Mouse (Mus musculus) MEL (cell line): ENCODE data around the gene Vamp8. TPM values are rescaled to one million over a fixed set of nuclear protein-coding genes. Genes with fewer than 3 reads are reported as not detected.

Source experiments
- DNase-seq: peaks from one replicate; pipeline ENCODE4 v3.0.0; 2011; ENCODE audit warnings: low read depth, low spot score
- H3K27ac ChIP-seq: 2 replicates; pipeline ENCODE4 v1.5.1; 2012; ENCODE audit warnings: low read depth, mild to moderate bottlenecking, control low read depth, low read length, moderate library complexity; ENCODE audit not compliant: control insufficient read depth
- H3K27me3 ChIP-seq, 2 experiments: fragments of 150-350 bp in 1 of 2; sonication (generic) in 1 of 2; 2 replicates each; pipeline ENCODE4 v1.6.1; 2012; ENCODE audit warnings: low read length in 2 of 2, mild to moderate bottlenecking in 2 of 2, improper control_type of control experiment in 1 of 2, moderate library complexity in 1 of 2; ENCODE audit not compliant: insufficient read depth in 2 of 2, control insufficient read depth in 1 of 2
- H3K36me3 ChIP-seq, 2 experiments: 2 replicates each; pipeline ENCODE4 v1.6.1; 2012 to 2014; ENCODE audit warnings: low read length in 2 of 2, improper control_type of control experiment in 1 of 2, inconsistent platforms in 1 of 2, mild to moderate bottlenecking in 1 of 2; ENCODE audit not compliant: insufficient read depth in 2 of 2, control insufficient read depth in 1 of 2
- H3K4me1 ChIP-seq, 2 experiments: fragments of 150-350 bp in 1 of 2; sonication (generic) in 1 of 2; 2 replicates each; pipeline ENCODE4 v1.6.1; 2012; ENCODE audit warnings: low read length in 2 of 2, improper control_type of control experiment in 1 of 2, mild to moderate bottlenecking in 1 of 2; ENCODE audit not compliant: insufficient read depth in 2 of 2, control insufficient read depth in 1 of 2
- H3K4me3 ChIP-seq, 2 experiments: fragments of 150-350 bp in 1 of 2; sonication (generic) in 1 of 2; 2 replicates each; pipeline ENCODE4 v1.5.1; 2012; ENCODE audit warnings: low read depth in 2 of 2, low read length in 2 of 2, mild to moderate bottlenecking in 2 of 2, moderate library complexity in 2 of 2, control low read depth in 1 of 2, improper control_type of control experiment in 1 of 2; ENCODE audit not compliant: control insufficient read depth in 1 of 2, insufficient read depth in 1 of 2
- H3K79me2 ChIP-seq: 2 replicates; pipeline ENCODE4 v1.6.1; 2012; ENCODE audit warnings: mild to moderate bottlenecking, low read length, moderate library complexity; ENCODE audit not compliant: control insufficient read depth, poor library complexity, insufficient read depth
- H3K9ac ChIP-seq: 2 replicates; pipeline ENCODE4 v1.6.1; 2012; ENCODE audit warnings: low read depth, mild to moderate bottlenecking, control low read depth, low read length, moderate library complexity; ENCODE audit not compliant: control insufficient read depth, poor library complexity, severe bottlenecking
- H3K9me3 ChIP-seq: fragments of 150-350 bp; sonication (generic); replicated peaks from 2 replicates; pipeline ENCODE4 v1.6.1; 2012; ENCODE audit warnings: mild to moderate bottlenecking, low read length, improper control_type of control experiment, moderate library complexity; ENCODE audit not compliant: insufficient read depth
- BHLHE40 ChIP-seq: IDR thresholded peaks from 2 replicates; pipeline ENCODE4 v1.6.1; 2012; ENCODE audit warnings: low read depth, mild to moderate bottlenecking, inconsistent platforms, low read length, improper control_type of control experiment, borderline replicate concordance
- CTCF ChIP-seq, 3 experiments: IDR thresholded peaks in 2 of 3; conservative IDR thresholded peaks in 1 of 3; 2 replicates each; pipeline ENCODE4 v1.5.1; 2011 to 2012; ENCODE audit warnings: low read length in 3 of 3, low read depth in 2 of 3, mild to moderate bottlenecking in 2 of 3, improper control_type of control experiment in 1 of 3, inconsistent platforms in 1 of 3, mixed read lengths in 1 of 3, moderate library complexity in 1 of 3; ENCODE audit not compliant: control insufficient read depth in 1 of 3, insufficient read depth in 1 of 3, poor library complexity in 1 of 3, severe bottlenecking in 1 of 3
- E2F4 ChIP-seq: IDR thresholded peaks from 2 replicates; pipeline ENCODE4 v1.6.1; 2011; ENCODE audit warnings: low read depth, low read length, improper control_type of control experiment, borderline replicate concordance
- HCFC1 ChIP-seq: IDR thresholded peaks from 2 replicates; pipeline ENCODE4 v1.6.1; 2012; ENCODE audit warnings: low read depth, mild to moderate bottlenecking, inconsistent platforms, low read length, improper control_type of control experiment, moderate library complexity
- KAT2A ChIP-seq: conservative IDR thresholded peaks from 2 replicates; pipeline ENCODE4 v1.6.1; 2012; ENCODE audit warnings: low read depth, low read length, improper control_type of control experiment, inconsistent platforms
- MAFK ChIP-seq: IDR thresholded peaks from 2 replicates; pipeline ENCODE4 v1.6.1; 2011; ENCODE audit warnings: low read depth, mild to moderate bottlenecking, low read length, improper control_type of control experiment, borderline replicate concordance
- MAZ ChIP-seq: IDR thresholded peaks from 2 replicates; pipeline ENCODE4 v1.6.1; 2012; ENCODE audit warnings: low read depth, mild to moderate bottlenecking, inconsistent platforms, low read length, improper control_type of control experiment
- MYC ChIP-seq: IDR thresholded peaks from 2 replicates; pipeline ENCODE4 v1.6.1; 2011; ENCODE audit warnings: low read depth, mild to moderate bottlenecking, low read length, improper control_type of control experiment, moderate library complexity
- NELFE ChIP-seq: IDR thresholded peaks from 2 replicates; pipeline ENCODE4 v1.6.1; 2011; ENCODE audit warnings: low read depth, low read length, improper control_type of control experiment
- POLR2A ChIP-seq, 2 experiments: IDR thresholded peaks; 2 replicates each; pipeline ENCODE4 v1.6.1; 2011 to 2012; ENCODE audit warnings: low read length in 2 of 2, mild to moderate bottlenecking in 2 of 2, control low read depth in 1 of 2, improper control_type of control experiment in 1 of 2, low read depth in 1 of 2, moderate library complexity in 1 of 2; ENCODE audit not compliant: control insufficient read depth in 1 of 2, insufficient read depth in 1 of 2, poor library complexity in 1 of 2
- RAD21 ChIP-seq: IDR thresholded peaks from 2 replicates; pipeline ENCODE4 v1.6.1; 2011; ENCODE audit warnings: mild to moderate bottlenecking, low read depth, low read length, improper control_type of control experiment
- RCOR1 ChIP-seq: IDR thresholded peaks from 2 replicates; pipeline ENCODE4 v1.6.1; 2012; ENCODE audit warnings: low read depth, mild to moderate bottlenecking, inconsistent platforms, low read length, improper control_type of control experiment
- SIN3A ChIP-seq: IDR thresholded peaks from 2 replicates; pipeline ENCODE4 v1.6.1; 2012; ENCODE audit warnings: low read length, improper control_type of control experiment, inconsistent platforms
- SMC3 ChIP-seq: IDR thresholded peaks from 2 replicates; pipeline ENCODE4 v1.6.1; 2011; ENCODE audit warnings: low read depth, low read length, improper control_type of control experiment
- TAL1 ChIP-seq: IDR thresholded peaks from 2 replicates; pipeline ENCODE4 v1.6.1; 2012; ENCODE audit warnings: mild to moderate bottlenecking, inconsistent platforms, low read length, moderate library complexity, mixed read lengths
- TCF12 ChIP-seq: IDR thresholded peaks from 2 replicates; pipeline ENCODE4 v1.6.1; 2014; ENCODE audit warnings: low read depth, mild to moderate bottlenecking, inconsistent platforms, low read length, improper control_type of control experiment, moderate library complexity
- UBTF ChIP-seq: IDR thresholded peaks from 2 replicates; pipeline ENCODE4 v1.6.1; 2012; ENCODE audit warnings: low read depth, mild to moderate bottlenecking, inconsistent platforms, low read length, improper control_type of control experiment, moderate library complexity, borderline replicate concordance; ENCODE audit not compliant: insufficient read depth
- USF1 ChIP-seq: IDR thresholded peaks from 2 replicates; pipeline ENCODE4 v1.6.1; 2014; ENCODE audit warnings: low read depth, mild to moderate bottlenecking, inconsistent platforms, low read length, improper control_type of control experiment, moderate library complexity
- USF2 ChIP-seq, 2 experiments: IDR thresholded peaks; 2 replicates each; pipeline ENCODE4 v1.6.1; 2011 to 2012; ENCODE audit warnings: improper control_type of control experiment in 2 of 2, low read length in 2 of 2, borderline replicate concordance in 1 of 2, inconsistent platforms in 1 of 2, low read depth in 1 of 2, mild to moderate bottlenecking in 1 of 2; ENCODE audit not compliant: insufficient read depth in 1 of 2
- ZC3H11A ChIP-seq: IDR thresholded peaks from 2 replicates; pipeline ENCODE4 v1.6.1; 2012; ENCODE audit warnings: low read depth, mild to moderate bottlenecking, inconsistent platforms, low read length, improper control_type of control experiment
- ZKSCAN1 ChIP-seq: IDR thresholded peaks from 2 replicates; pipeline ENCODE4 v1.6.1; 2012; ENCODE audit warnings: low read depth, mild to moderate bottlenecking, inconsistent platforms, low read length, improper control_type of control experiment, moderate library complexity
- ZMIZ1 ChIP-seq: IDR thresholded peaks from 2 replicates; pipeline ENCODE4 v1.6.1; 2012; ENCODE audit warnings: low read depth, mild to moderate bottlenecking, inconsistent platforms, low read length, improper control_type of control experiment, moderate library complexity
- polyA plus RNA-seq, 2 experiments: library from polyadenylated mRNA; stranded (reverse) in 1 of 2; unstranded in 1 of 2; fragments of >175 nt in 1 of 2; fragments of >200 nt in 1 of 2; gene quantifications; 2 replicates each; pipeline versions ENCODE4 v1.2.1 to v1.2.4; 2012; ENCODE audit warnings: low replicate concordance in 2 of 2, low read depth in 1 of 2; ENCODE audit not compliant: insufficient read length in 2 of 2, insufficient read depth in 1 of 2, missing spikeins in 1 of 2
- total RNA-seq: library from RNA; depleted of rRNA; stranded (reverse); fragments of 300-350 nt; gene quantifications from 2 replicates; pipeline ENCODE4 v1.2.3, GENCODE M21; 2012

The Vamp8 gene
- total and polyA plus RNA-seq, 3 experiments: 164 to 179 TPM; not detected in 1

DNA sequence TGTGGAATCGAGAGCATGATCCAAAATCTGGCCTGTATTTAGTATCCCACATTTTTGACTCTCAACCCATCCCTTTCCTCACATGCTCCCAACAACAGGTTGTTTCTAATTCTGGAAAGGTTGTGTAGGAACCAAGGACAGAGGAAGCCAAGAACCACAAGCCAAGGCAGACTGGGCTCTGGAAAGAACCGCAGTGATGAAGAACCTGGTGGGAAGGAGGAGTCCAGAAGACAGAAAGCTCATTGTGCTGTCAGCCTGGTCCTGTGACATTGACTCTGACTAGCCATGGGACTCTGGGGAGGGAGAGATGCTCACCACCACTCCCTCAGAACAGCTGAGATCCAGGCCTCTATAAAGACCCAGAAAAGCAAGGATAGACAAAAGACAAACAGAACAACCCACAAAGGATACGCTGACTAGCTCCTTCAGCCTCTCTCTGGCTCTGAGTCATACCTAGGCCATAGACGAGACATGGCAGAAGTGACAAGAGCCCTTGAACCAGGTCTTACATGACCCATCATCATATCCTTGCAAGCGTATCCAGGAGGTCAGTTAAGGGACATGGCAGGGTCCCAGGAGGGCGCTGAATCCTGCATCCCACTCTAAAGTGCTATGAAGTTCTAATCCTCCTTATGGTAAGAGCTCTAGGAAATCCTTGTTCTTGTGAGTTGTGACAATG lies 7.2 kb downstream of the Vamp8 start:
- no peaks in the 10 kb centered on the region for H3K9me3 ChIP-seq
- peaks cover 2 to 55% of the 10 kb centered on the region in 2 experiments; a peak in 3 of 4 replicates for H3K36me3 ChIP-seq
- H3K27me3 ChIP-seq: no peaks in the 10 kb centered on the region
- peak overlapping the region; percentile 4 to 14 for H3K4me3 ChIP-seq
- H3K9ac ChIP-seq: peak overlapping the region; percentile 69
- peak; percentile 82 for DNase-seq
- H3K27ac ChIP-seq: peak overlapping the region; percentile 99
- peaks cover 15 to 53% of the 10 kb centered on the region in 2 experiments for H3K4me1 ChIP-seq
- no peak for TF ChIP-seq CTCF (IDR thresholded peaks at IDR 0.05 in 2 of 3, conservative IDR thresholded peaks at IDR 0.05 in 1 of 3; ENCODE audit: control insufficient read depth in 1 of 3, insufficient read depth in 1 of 3, low read depth in 2 of 3, low read length in 3 of 3, poor library complexity in 1 of 3, severe bottlenecking in 1 of 3)
- no peak for TF ChIP-seq SIN3A
- no peak for TF ChIP-seq ZKSCAN1
- no peak for TF ChIP-seq MAZ
- TF ChIP-seq HCFC1: no peak
- TF ChIP-seq USF2 (IDR thresholded peaks at IDR 0.05; ENCODE audit: borderline replicate concordance in 1 of 2, insufficient read depth in 1 of 2, low read depth in 1 of 2, low read length in 2 of 2): no peak
- TF ChIP-seq, all 39 proteins: peak for 0
- H3K79me2 ChIP-seq: peaks cover 64% of the 10 kb centered on the region

DNA sequence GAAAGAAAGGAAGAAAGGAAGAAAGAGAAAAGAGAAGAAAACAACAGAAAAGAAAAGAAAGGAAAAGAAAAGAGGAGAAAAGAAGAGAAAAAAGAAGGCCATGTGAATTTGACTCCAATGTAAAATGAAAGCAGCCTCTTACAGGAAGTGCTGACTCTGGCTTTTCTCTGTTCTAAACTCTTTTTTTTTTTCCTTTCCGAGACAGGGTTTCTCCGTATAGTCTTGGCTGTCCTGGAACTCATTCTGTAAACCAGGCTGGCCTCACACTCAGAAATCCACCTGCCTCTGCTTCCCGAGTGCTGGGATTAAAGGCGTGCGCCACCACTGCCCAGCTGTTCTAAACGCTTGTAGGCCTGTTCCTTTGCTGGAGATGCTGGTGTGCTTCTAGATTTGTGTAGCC lies 8.0 kb downstream of the Vamp8 start:
- H3K9me3 ChIP-seq: no peaks in the 10 kb centered on the region
- H3K9ac ChIP-seq: peak overlapping the region; percentile 69
- H3K27ac ChIP-seq: peak overlapping the region; percentile 99
- H3K36me3 ChIP-seq: peaks cover 8 to 54% of the 10 kb centered on the region in 2 experiments
- TF ChIP-seq USF1: no peak
- TF ChIP-seq BHLHE40: no peak
- no peak for TF ChIP-seq ZC3H11A
- TF ChIP-seq POLR2A (IDR thresholded peaks at IDR 0.05; ENCODE audit: control insufficient read depth in 1 of 2, insufficient read depth in 1 of 2, low read depth in 1 of 2, low read length in 2 of 2, poor library complexity in 1 of 2): no peak
- no peak for TF ChIP-seq E2F4
- TF ChIP-seq TAL1: no peak
- no peak for TF ChIP-seq RCOR1
- TF ChIP-seq ZMIZ1: no peak
- no peak for TF ChIP-seq KAT2A
- no peak for TF ChIP-seq MAZ
- no peak for TF ChIP-seq NELFE
- TF ChIP-seq MYC: no peak
- TF ChIP-seq TCF12: no peak
- no peak for TF ChIP-seq MAFK
- TF ChIP-seq RAD21: no peak
- no peak for TF ChIP-seq UBTF
- no peak for TF ChIP-seq SMC3
- no peak for TF ChIP-seq SIN3A
- TF ChIP-seq, all 39 proteins: peak for 0
- DNase-seq: no peak
- H3K27me3 ChIP-seq: no peaks in the 10 kb centered on the region
- peaks cover 17 to 46% of the 10 kb centered on the region in 2 experiments for H3K4me1 ChIP-seq
- peaks cover 64% of the 10 kb centered on the region for H3K79me2 ChIP-seq
- H3K4me3 ChIP-seq: no peak overlapping the region; a peak in 1 of 4 replicates
